Mouse (Mus musculus) erythroblast, embryonic 14.5 days (primary cell): ENCODE measurements around the gene Zfp36l1. TPM values are rescaled to one million over a fixed set of nuclear protein-coding genes. Genes with fewer than 3 reads are reported as not detected.
A peak's percentile ranks its signal among the peaks of the same experiment; 100 is the strongest.

Experiments
- H3K27me3 ChIP-seq: 2 replicates; pipeline ENCODE4 v1.6.1; 2012; ENCODE audit warnings: inconsistent platforms; ENCODE audit not compliant: control insufficient read depth
- H3K36me3 ChIP-seq: 2 replicates; pipeline ENCODE4 v1.6.1; 2012; ENCODE audit warnings: mild to moderate bottlenecking, inconsistent platforms; ENCODE audit not compliant: control insufficient read depth
- H3K4me1 ChIP-seq: 2 replicates; pipeline ENCODE4 v1.6.1; 2012; ENCODE audit warnings: inconsistent platforms; ENCODE audit not compliant: control insufficient read depth
- H3K4me3 ChIP-seq: replicated peaks from 2 replicates; pipeline ENCODE3; 2012; ENCODE audit warnings: moderate library complexity, mild to moderate bottlenecking, inconsistent platforms
- H3K9me3 ChIP-seq: 2 replicates; pipeline ENCODE4 v1.6.1; 2012; ENCODE audit warnings: low read length, inconsistent platforms, mixed read lengths; ENCODE audit not compliant: control insufficient read depth
- GATA1 ChIP-seq: IDR thresholded peaks from 2 replicates; pipeline ENCODE4 v1.6.1; 2012; ENCODE audit warnings: low read length, inconsistent platforms, mixed read lengths
- TAL1 ChIP-seq: IDR thresholded peaks from 3 replicates; pipeline ENCODE4 v1.6.1; 2012; ENCODE audit warnings: low read length, inconsistent platforms, mixed read lengths
- polyA plus RNA-seq: library from polyadenylated mRNA; stranded (reverse); fragments of >175 nt; gene quantifications from 2 replicates; pipeline ENCODE4 v1.2.3, GENCODE M21; 2012

Gene Zfp36l1
- 8.0 and 9.0 TPM in 2 replicates for polyA plus RNA-seq

DNA sequence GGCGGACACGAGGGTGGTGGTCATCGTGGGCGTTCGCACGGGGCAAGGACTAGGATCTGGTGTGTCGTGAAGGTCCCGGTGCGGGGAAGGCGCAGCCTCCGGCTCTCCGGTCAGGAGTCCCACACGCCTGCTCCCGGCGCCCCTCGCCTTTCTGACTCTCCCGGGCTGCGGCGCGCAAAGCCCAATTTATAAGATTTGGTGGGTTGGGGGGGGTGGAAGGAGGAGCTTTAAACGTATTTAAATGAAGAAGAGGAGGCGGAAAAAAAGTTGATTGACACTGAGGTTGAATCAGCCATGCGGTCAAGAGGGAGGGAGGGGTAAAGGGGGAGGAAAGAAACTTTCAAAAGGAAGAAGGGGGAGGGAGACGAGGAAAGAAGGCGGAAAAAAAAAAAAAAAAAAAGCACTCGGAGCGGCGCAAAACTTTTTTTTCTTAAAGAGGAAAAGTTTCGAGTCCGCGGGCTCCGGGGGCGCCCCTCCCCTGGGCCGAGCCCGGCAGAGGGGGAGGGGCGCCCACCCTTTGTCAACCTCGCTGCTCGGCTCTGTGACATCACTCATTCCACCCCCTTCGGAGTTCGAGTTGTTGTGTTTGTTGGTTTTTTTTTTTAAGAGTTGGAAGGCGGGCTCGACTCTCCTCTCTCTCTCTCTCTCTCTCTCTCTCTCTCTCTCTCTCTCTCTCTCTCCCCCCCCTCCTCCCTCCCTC is at the start of gene Zfp36l1:
TSS of gene Zfp36l1 (minus strand) at position 162 of the 700 bp plus-strand sequence.
- Histone ChIP-seq H3K9me3 (no peaks in the 10 kb centered on the region), H3K36me3 (peaks cover 23% of the 10 kb centered on the region), H3K27me3 (no peaks in the 10 kb centered on the region), H3K4me3 (peak within 1 kb of the TSS; percentile 85), H3K4me1 (peaks cover 81% of the 10 kb centered on the region)
- TF ChIP-seq GATA1 = no peak
- TF ChIP-seq TAL1 = no peak

DNA sequence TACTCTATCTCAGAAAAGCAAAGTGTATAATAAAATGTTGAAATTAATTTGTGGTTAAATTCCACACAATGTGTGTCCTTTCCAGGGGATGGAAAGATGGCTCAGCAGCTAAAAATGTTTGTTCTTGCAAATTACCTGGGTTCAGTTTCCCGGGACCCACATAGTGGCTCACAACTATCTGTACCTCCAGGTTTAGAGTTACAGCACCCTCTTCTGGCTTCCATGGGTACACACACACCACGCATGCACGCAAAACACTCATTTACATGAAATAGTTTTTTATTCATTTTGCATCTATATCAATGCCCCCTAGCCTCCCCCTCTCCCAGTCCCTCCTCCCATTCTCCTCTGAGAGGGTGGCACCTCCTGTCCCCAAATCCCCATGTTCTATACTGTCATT is 49.6 kb upstream of the Zfp36l1 start:
- H3K4me1 ChIP-seq = no peaks in the 10 kb centered on the region
- no peak overlapping the region for H3K4me3 ChIP-seq
- no peaks in the 10 kb centered on the region for H3K9me3 ChIP-seq
- TF ChIP-seq GATA1 = no peak
- TF ChIP-seq TAL1 = no peak
- no peaks in the 10 kb centered on the region for H3K36me3 ChIP-seq
- H3K27me3 ChIP-seq = no peaks in the 10 kb centered on the region

DNA sequence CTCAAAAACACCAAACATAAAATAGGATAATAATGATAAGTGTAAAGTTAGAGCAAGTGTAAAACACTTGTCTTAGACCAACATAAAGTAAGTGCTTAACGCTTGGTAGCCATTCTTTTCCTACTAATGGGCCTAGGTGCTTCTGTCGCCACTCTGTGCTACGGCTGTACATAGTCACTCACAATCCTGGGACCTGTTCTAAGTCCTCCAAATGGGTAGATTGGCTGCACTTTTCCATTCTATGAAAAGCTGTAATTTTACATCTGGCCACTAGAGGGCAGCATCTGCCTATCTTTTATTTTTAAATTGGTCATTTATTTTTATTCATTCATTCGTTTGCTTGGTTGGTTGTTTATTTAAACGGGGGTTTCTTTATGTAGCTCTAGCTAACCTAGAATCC is 44.9 kb upstream of the Zfp36l1 start:
- H3K4me3 ChIP-seq = no peak overlapping the region
- H3K36me3 ChIP-seq = no peaks in the 10 kb centered on the region
- H3K27me3 ChIP-seq = no peaks in the 10 kb centered on the region
- H3K9me3 ChIP-seq = peaks cover 3% of the 10 kb centered on the region
- no peaks in the 10 kb centered on the region for H3K4me1 ChIP-seq
- no peak for TF ChIP-seq GATA1

DNA sequence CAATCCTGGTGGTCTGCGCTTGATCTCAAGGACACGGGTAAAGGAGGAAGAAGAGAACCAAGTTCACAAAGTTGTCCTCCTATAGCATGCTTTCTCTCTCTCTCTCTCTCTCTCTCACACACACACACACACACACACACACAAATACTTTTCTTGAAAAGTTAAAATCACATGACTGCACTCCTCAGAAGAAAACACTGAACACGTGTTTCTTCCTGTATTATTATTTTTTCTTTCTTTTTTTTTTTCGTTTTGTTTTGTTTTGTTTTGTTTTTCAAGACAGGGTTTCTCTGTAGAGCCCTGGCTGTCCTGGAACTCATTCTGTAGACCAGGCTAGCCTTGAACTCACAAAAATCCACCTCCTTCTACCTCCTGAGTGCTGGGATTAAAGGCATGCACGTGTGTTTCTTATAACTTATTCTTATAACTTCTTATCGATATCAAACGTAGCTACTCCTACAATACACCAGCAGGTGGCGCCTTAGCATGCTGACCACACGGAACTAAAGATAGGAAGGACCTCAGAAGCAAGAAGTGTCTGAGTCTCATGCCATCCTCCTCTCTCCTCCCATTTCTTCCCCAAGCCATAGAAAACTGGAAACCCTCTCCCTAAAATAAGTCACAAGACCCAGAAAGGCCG is 41.0 kb upstream of the Zfp36l1 start:
- Histone ChIP-seq H3K27me3 (no peaks in the 10 kb centered on the region), H3K9me3 (peaks cover 9% of the 10 kb centered on the region), H3K4me3 (no peak overlapping the region), H3K4me1 (peaks cover 3% of the 10 kb centered on the region), H3K36me3 (no peaks in the 10 kb centered on the region)
- no peak for TF ChIP-seq TAL1
- TF ChIP-seq GATA1 = no peak

DNA sequence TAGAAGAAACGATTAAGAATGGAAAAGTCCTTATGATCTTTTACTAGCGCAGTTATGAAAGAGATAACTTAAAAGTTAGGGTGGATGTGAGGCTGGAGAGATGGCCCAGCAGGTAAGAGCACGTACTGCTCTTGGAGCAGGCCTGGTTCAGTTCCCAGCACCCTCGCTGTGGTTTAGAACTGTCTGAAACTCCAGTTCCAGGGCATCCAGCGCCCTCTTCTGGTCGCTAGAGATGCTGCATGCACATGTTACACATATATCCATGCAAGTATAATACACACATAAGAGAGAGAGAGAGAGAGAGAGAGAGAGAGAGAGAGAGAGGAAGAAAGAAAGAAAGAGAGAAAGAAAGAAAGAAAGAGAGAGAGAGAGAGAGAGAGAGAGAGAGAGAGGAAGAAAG is 40.3 kb upstream of the Zfp36l1 start:
- Histone ChIP-seq H3K4me1 (peaks cover 3% of the 10 kb centered on the region), H3K27me3 (no peaks in the 10 kb centered on the region), H3K4me3 (no peak overlapping the region), H3K36me3 (no peaks in the 10 kb centered on the region), H3K9me3 (peaks cover 9% of the 10 kb centered on the region)
- no peak for TF ChIP-seq GATA1
- no peak for TF ChIP-seq TAL1

DNA sequence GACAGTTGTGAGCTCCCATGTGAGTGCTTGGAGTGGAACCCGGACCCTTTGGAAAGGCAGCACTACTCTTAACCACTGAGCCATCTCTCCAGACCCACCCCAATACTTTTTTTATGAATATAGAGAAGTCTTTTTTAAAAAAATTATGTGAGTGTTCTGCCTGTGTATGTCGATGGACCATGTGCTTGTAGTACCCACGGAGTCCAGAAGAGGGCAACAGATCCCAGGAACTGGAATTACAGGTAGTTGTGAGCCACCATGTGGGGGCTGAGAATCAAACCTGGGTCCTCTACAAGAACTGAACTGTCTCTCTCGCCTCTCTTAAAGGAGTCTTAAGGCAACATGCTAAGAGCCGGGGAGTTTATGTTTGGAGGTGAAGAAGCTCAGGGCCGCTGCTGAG is 39.0 kb upstream of the Zfp36l1 start:
- H3K9me3 ChIP-seq = peaks cover 9% of the 10 kb centered on the region
- TF ChIP-seq TAL1 (no peak), GATA1 (no peak)
- no peak overlapping the region for H3K4me3 ChIP-seq
- peaks cover 5% of the 10 kb centered on the region for H3K4me1 ChIP-seq
- H3K27me3 ChIP-seq = no peaks in the 10 kb centered on the region
- no peaks in the 10 kb centered on the region for H3K36me3 ChIP-seq

DNA sequence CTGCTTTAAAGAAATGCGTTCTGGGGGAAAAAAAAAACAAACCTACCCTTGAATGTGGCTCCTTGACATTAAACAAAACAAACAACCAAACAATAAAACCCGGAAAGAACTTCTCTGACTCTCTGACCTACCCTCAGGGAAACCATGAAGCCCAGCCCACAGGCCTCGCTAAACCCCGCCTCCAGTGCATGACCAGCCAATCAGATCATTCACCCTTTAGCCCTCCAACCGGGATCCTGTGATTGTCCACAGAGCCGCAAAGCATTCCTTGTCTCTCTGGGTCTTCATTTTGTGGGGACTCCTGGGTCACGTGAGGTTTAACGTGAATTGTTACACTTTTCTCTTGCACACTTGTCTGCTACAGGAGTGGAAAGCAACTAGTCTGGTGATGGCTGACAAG is 37.8 kb upstream of the Zfp36l1 start:
- no peaks in the 10 kb centered on the region for H3K36me3 ChIP-seq
- peaks cover 9% of the 10 kb centered on the region for H3K4me1 ChIP-seq
- H3K27me3 ChIP-seq = no peaks in the 10 kb centered on the region
- TF ChIP-seq GATA1 (no peak), TAL1 (no peak)
- H3K4me3 ChIP-seq = peak overlapping the region; percentile 36
- H3K9me3 ChIP-seq = peaks cover 9% of the 10 kb centered on the region

DNA sequence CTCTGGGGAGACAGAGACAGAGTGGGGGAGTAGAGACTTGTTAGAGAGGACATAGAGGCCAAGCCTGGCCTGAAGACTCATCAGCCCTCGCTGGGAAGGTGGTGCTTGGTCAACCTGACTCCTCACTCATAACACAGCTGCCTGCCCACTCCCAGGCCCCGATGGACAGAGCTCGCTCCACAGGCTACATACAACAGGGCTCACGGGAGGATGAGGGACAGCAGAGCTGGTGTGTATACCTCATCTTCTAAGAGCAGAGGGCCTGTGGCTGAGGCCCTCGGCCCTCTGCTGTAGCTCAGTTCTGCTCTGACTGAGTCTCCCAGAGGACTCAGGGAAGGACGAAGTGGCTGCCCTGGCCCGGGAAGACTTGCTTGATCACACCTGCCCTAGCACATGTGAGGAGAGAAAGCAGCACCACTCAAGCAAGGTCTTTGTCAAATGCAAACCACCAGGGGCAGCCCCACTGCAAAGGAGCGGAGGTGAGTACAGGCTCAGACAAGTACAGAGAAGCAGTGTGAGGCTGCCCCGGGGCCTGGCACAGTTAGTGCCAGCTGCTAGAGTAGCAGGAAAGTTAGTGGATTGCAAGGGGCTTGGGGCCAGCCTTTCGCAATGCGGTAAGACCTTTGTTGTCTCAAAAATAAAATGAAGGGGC is 34.9 kb upstream of the Zfp36l1 start:
- no peaks in the 10 kb centered on the region for H3K36me3 ChIP-seq
- TF ChIP-seq TAL1 (no peak), GATA1 (no peak)
- no peaks in the 10 kb centered on the region for H3K27me3 ChIP-seq
- peaks cover 6% of the 10 kb centered on the region for H3K9me3 ChIP-seq
- H3K4me3 ChIP-seq = no peak overlapping the region
- H3K4me1 ChIP-seq = peaks cover 9% of the 10 kb centered on the region

DNA sequence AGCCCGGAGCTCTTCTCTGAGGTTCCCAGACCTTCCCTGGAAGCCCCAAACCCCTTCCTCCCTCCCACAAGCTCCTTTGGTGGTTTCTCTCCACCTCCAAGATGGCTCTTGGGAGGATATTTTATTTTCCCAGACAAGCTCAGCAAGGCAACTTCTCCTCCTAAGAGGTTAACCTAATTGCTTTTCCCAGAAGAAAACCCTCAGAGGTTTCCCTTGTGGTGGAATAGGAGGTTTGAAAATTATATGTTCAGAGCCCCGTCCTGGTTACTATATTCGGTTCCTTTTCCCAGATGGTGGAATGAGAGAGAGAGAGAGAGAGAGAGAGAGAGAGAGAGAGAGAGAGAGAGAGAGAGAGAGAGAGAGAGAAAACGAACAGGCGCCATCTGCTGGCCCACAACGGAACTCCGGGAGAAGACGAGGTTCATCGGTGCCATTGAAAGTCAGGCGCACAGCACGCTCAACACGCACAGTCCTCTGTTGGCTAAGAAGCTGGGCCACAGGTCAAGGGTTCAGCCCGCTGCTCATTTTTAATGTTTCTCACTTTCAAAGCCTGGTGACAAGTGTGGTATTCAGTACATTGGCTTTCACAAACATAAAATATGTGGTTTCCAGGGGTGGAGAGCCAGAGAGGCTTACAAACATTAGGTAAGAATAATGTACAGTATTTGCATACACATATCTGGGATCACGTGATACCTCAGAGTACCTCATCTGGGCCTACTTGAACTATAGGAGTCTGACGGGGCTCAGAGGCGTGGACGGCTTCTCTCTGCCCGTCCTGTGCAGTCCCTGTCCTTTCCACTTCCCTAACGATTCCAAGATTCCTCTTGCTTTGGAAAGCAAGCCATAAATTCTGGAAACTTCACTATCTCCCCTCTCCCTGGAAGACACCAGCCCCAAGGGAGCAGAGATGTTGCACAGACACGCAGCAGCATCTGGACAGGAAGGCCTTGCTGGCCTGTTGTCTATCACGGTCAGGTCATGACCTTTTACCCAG is 33.7 kb upstream of the Zfp36l1 start:
- H3K4me3 ChIP-seq = no peak overlapping the region
- peaks cover 9% of the 10 kb centered on the region for H3K4me1 ChIP-seq
- TF ChIP-seq GATA1 = no peak
- H3K36me3 ChIP-seq = no peaks in the 10 kb centered on the region
- no peaks in the 10 kb centered on the region for H3K27me3 ChIP-seq
- H3K9me3 ChIP-seq = no peaks in the 10 kb centered on the region
